Mouse (Mus musculus) midbrain, embryonic 11.5 days (tissue): ENCODE data around the gene Mafk. TPM values are rescaled to one million over a fixed set of nuclear protein-coding genes. Genes with fewer than 3 reads are reported as not detected.
A peak's percentile ranks its signal among the peaks of the same experiment; 100 is the strongest.

ENCODE experiments used
- ATAC-seq: fragments of 200-750 bp; cut with Nextera tagmentation; 2 replicates; pipeline ENCODE4 v1.8.0; 2017; ENCODE audit warnings: moderate TSS enrichment, moderate library complexity; ENCODE audit not compliant: low FRiP score
- DNase-seq: peaks from one replicate; pipeline ENCODE4 v3.0.0; 2015; ENCODE audit warnings: low spot score; ENCODE audit errors: missing footprints
- H3K27ac ChIP-seq: fragments of 300-500 bp; sonication (generic); 2 replicates; pipeline ENCODE4 v1.5.1; 2014; ENCODE audit warnings: low read depth, low read length
- H3K27me3 ChIP-seq: fragments of 300-500 bp; sonication (generic); 2 replicates; pipeline ENCODE4 v1.6.1; 2014; ENCODE audit warnings: mild to moderate bottlenecking, low read length, moderate library complexity, mixed read lengths; ENCODE audit not compliant: control insufficient read depth, insufficient read depth
- H3K36me3 ChIP-seq: fragments of 300-500 bp; sonication (generic); 2 replicates; pipeline ENCODE4 v1.6.1; 2014; ENCODE audit warnings: mild to moderate bottlenecking, low read length, moderate library complexity, mixed read lengths; ENCODE audit not compliant: control insufficient read depth, insufficient read depth
- H3K4me1 ChIP-seq: fragments of 300-500 bp; sonication (generic); 2 replicates; pipeline ENCODE4 v1.6.1; 2014; ENCODE audit warnings: low read length; ENCODE audit not compliant: control insufficient read depth, insufficient read depth
- H3K4me2 ChIP-seq: fragments of 300-500 bp; sonication (generic); 2 replicates; pipeline ENCODE4 v1.6.1; 2014; ENCODE audit warnings: mild to moderate bottlenecking, moderate library complexity
- H3K4me3 ChIP-seq: fragments of 300-500 bp; sonication (generic); 2 replicates; pipeline ENCODE4 v1.5.1; 2014; ENCODE audit warnings: low read depth, low read length
- H3K9ac ChIP-seq: fragments of 300-500 bp; sonication (generic); 2 replicates; pipeline ENCODE4 v1.6.1; 2014; ENCODE audit warnings: low read length
- H3K9me3 ChIP-seq: fragments of 300-500 bp; sonication (generic); 2 replicates; pipeline ENCODE4 v1.6.1; 2016; ENCODE audit warnings: low read length; ENCODE audit not compliant: control insufficient read depth
- WGBS: fragments of 180-500 bp; shearing (Covaris S2); extraction: QIAGEN DNeasy Blood & Tissue Kit; methylation state at CpG from one replicate; pipeline ENCODE4 v1.1.7; 2014; 5-methylcytosine and 5-hydroxymethylcytosine counted together
- microRNA-seq: library from miRNA; unstranded; fragments of <30 nt; microRNA quantifications from one replicate; pipeline ENCODE4, GENCODE M21; 2017
- polyA plus RNA-seq: library from polyadenylated mRNA; unstranded; fragments of >200 nt; fragmentation: Nextera tagmentation; extraction: Ambion mirVana; gene quantifications from 2 replicates; pipeline ENCODE4 v1.2.1, GENCODE M21; 2014

The Mafk gene
- polyA plus RNA-seq, 1 experiment from 2014 or later: 5.1 TPM

DNA sequence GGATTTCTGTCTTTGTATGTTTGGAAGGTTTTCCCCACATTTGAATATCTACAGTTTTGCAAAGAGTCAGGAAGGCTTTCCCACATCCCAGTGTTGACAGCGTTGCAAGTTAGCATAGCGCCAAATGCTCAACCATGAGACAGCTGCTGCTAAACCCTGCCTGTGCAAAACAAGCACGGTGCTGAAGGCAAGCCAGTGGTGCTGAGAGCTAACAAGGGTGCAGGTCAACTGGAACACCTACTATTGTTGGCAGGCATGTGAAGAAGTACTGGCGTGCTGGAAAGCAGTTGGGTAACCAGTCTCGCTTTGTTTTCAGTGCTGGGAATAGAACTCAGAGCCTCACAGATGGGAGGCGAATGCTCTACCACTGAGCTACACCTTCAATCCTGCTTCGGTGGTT, 44.4 kb downstream of the Mafk start:
- Histone ChIP-seq H3K9me3 (no peaks in the 10 kb centered on the region), H3K4me3 (no peak overlapping the region), H3K9ac (no peak overlapping the region), H3K4me1 (no peaks in the 10 kb centered on the region), H3K4me2 (no peak overlapping the region), H3K27ac (no peak overlapping the region), H3K27me3 (no peaks in the 10 kb centered on the region), H3K36me3 (no peaks in the 10 kb centered on the region)
- 87% methylated on average over 7 of the region's 7 CpGs for WGBS
- ATAC-seq: no peak
- no peak for DNase-seq

DNA sequence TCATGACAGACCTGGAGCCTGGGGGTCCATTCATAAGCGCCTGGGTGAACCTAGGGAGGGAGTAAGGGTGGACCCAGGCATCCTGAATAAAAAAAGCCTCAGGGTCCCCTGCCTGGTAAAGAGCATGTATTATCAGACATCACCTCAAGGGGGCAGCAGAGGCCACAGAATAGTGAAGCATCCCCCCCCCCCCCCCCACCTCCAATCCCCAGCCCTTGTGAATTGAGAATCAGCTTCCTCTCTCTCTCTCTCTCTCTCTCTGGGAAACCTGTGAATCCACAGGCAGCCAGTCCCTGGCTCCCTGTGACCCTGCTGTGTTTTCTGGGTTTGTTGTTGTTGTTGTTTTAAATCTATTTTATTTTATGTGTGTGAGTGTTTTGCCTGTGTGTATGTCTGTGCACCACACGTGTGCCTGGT, 47.2 kb downstream of the Mafk start:
- Histone ChIP-seq H3K4me3 (no peak overlapping the region), H3K27me3 (no peaks in the 10 kb centered on the region), H3K9me3 (no peaks in the 10 kb centered on the region), H3K4me1 (no peaks in the 10 kb centered on the region), H3K4me2 (no peak overlapping the region), H3K9ac (no peak overlapping the region), H3K27ac (no peak overlapping the region), H3K36me3 (no peaks in the 10 kb centered on the region)
- ATAC-seq: peak; percentile 69; the same call in 1 of the 2 replicates
- WGBS: 17% methylated on average over 2 of the region's 2 CpGs
- peak; percentile 98 for DNase-seq

- ATAC-seq (0 out of 2 replicates have a peak, but pooled peaks have one; percentile 38), DNase-seq (peak; percentile 90)
- H3K4me1 ChIP-seq: no peaks in the 10 kb centered on the region
- H3K4me2 ChIP-seq: no peak overlapping the region
- H3K36me3 ChIP-seq: no peaks in the 10 kb centered on the region
- no peaks in the 10 kb centered on the region for H3K27me3 ChIP-seq
- 22% methylated on average over 3 of the region's 3 CpGs for WGBS
- no peak overlapping the region for H3K9ac ChIP-seq
- no peaks in the 10 kb centered on the region for H3K9me3 ChIP-seq
- no peak overlapping the region for H3K4me3 ChIP-seq
- H3K27ac ChIP-seq: no peak overlapping the region
Measured at GRCm38 (mm10) chr5:139839142-139839541, 47.8 kb downstream of the Mafk start.

DNA sequence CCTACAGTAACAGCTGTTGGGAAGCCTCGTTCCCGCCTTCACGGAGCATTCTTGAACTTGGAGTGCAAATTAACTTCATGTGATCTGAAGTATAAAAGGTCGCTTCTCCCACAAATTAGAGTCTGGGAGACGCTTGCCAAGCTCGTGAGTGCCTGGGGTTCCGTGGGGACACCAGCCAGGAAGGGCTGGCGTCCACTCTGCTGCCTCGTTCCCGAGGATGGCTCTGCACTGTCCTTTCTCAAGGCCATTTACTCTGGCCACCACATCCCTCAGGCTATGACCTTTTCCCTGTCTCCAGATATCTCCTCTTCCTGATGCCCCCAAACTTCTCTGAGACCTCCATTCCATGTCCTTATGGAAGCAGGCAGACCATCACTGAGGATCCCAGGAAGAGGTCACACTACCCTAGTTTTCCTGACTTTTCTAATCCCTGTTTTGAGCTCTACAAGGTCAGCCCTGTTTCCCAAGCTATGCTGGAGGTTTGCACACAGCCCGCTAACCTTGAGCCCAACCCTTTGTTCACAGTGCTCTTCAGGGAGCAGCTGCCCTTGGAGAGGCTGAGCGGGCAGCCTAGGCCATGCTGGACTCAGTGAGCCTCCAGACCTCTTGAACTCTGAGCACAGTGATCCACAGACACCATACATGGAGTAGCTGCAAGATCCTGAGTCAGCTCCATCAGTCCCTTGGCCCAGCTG, 58.5 kb downstream of the Mafk start:
- H3K4me3 ChIP-seq: no peak overlapping the region
- 82% methylated on average over 12 of the region's 12 CpGs for WGBS
- no peak overlapping the region for H3K27ac ChIP-seq
- ATAC-seq (no peak), DNase-seq (no peak)
- no peak overlapping the region for H3K4me2 ChIP-seq
- H3K9ac ChIP-seq: no peak overlapping the region
- no peaks in the 10 kb centered on the region for H3K27me3 ChIP-seq
- no peaks in the 10 kb centered on the region for H3K36me3 ChIP-seq
- no peaks in the 10 kb centered on the region for H3K4me1 ChIP-seq
- H3K9me3 ChIP-seq: no peaks in the 10 kb centered on the region

Small RNA genes within 50 kb of the gene (microRNA-seq; reads per million reads assigned to microRNA genes)
- 0.76 reads per million for gene Mir7037

Other genes starting within 250 kb of the Mafk start
- 41.8 and 46.4 TPM in 2 replicates for gene Uncx, start 248.0 kb upstream of the Mafk start, polyA plus RNA-seq
- gene Micall2, start 55.2 kb upstream of the Mafk start, polyA plus RNA-seq: 4.3 and 4.9 TPM in 2 replicates
- gene Ints1, start 15.8 kb upstream of the Mafk start, polyA plus RNA-seq: 23.8 and 26.3 TPM in 2 replicates
- 0.60 and 0.86 TPM in 2 replicates for gene Tmem184a, start 28.4 kb downstream of the Mafk start, polyA plus RNA-seq
- not detected in 2 replicates for gene Gm26938, start 34.9 kb downstream of the Mafk start, polyA plus RNA-seq
- gene Psmg3, start 35.4 kb downstream of the Mafk start, polyA plus RNA-seq: 72.2 and 81.2 TPM in 2 replicates
- 0.77 and 1.0 TPM in 2 replicates for gene Elfn1, start 116.4 kb downstream of the Mafk start, polyA plus RNA-seq